ENCODE assay signal across 9 mouse cellular contexts in genomic region chr2:58029404-58029803, GRCm38 (mm10). TPM values are rescaled to one million over a fixed set of nuclear protein-coding genes. Genes with fewer than 3 reads are reported as not detected.
DNase-seq lines count a peak whose midpoint lies in the region; ATAC-seq and TF ChIP-seq lines count a peak whose summit lies in the region.
"Had no signal": no experiment of that assay in that cellular context is flagged by ENCODE, and none has a peak within 500 bp of the region (broad histone marks: within the 10 kb centered on the region; RNA-seq: fewer than 3 reads in every experiment).

No protein-coding gene starts in this region.

- 30% methylated on average over 7 of the region's 7 CpGs for WGBS in midbrain, embryonic 14.5 days
- 38% methylated on average over 7 of the region's 7 CpGs for WGBS in midbrain, embryonic 10.5 days
- 19% methylated on average over 7 of the region's 7 CpGs for WGBS in hindbrain, postnatal 0 days

- no peaks in the 10 kb centered on the region for H3K9me3 ChIP-seq in midbrain, embryonic 14.5 days (ENCODE audit: control insufficient read depth, low read length)
- no peaks in the 10 kb centered on the region for H3K9me3 ChIP-seq in midbrain, embryonic 10.5 days (replicated peaks)
- H3K9me3 ChIP-seq in hindbrain, postnatal 0 days (ENCODE audit: low read length), result no peaks in the 10 kb centered on the region

- H3K4me1 ChIP-seq in midbrain, embryonic 14.5 days (ENCODE audit: control insufficient read depth, insufficient read depth, low read length), result no peaks in the 10 kb centered on the region
- H3K4me1 ChIP-seq in midbrain, embryonic 10.5 days, result no peaks in the 10 kb centered on the region
- no peaks in the 10 kb centered on the region for H3K4me1 ChIP-seq in hindbrain, postnatal 0 days (ENCODE audit: insufficient read depth, low read length)

- H3K9ac ChIP-seq in midbrain, embryonic 14.5 days (replicated peaks; ENCODE audit: low read length), result no peak overlapping the region
- H3K9ac ChIP-seq in hindbrain, postnatal 0 days (replicated peaks; ENCODE audit: low read length), result no peak overlapping the region

- no peak overlapping the region for H3K4me2 ChIP-seq in midbrain, embryonic 14.5 days (ENCODE audit: low read length)
- no peak overlapping the region for H3K4me2 ChIP-seq in hindbrain, postnatal 0 days (ENCODE audit: low read depth, low read length)

- H3K4me3 ChIP-seq in midbrain, embryonic 14.5 days (replicated peaks; ENCODE audit: low read depth, low read length), result no peak overlapping the region
- H3K4me3 ChIP-seq in midbrain, embryonic 10.5 days, result no peak overlapping the region
- H3K4me3 ChIP-seq in hindbrain, postnatal 0 days (ENCODE audit: low read length), result no peak overlapping the region

- peak; percentile 87 for ATAC-seq in frontal cortex, adult (ENCODE audit: low TSS enrichment)
- ATAC-seq in midbrain, embryonic 14.5 days (ENCODE audit: low FRiP score, low TSS enrichment), result no peak
- peak; percentile 53; the same call in 1 of the 2 replicates for ATAC-seq in hindbrain, postnatal 0 days
- ATAC-seq in erythroblast, adult 5-6 weeks (replicated peaks; ENCODE audit: low FRiP score, poor library complexity, severe bottlenecking), result no peak

- H3K27ac ChIP-seq in midbrain, embryonic 14.5 days (replicated peaks; ENCODE audit: low read depth, low read length), result no peak overlapping the region
- H3K27ac ChIP-seq in midbrain, embryonic 10.5 days (replicated peaks), result no peak overlapping the region
- H3K27ac ChIP-seq in hindbrain, postnatal 0 days, result no peak overlapping the region

- no peaks in the 10 kb centered on the region for H3K36me3 ChIP-seq in midbrain, embryonic 14.5 days (ENCODE audit: control insufficient read depth, insufficient read depth, low read length)
- no peaks in the 10 kb centered on the region for H3K36me3 ChIP-seq in midbrain, embryonic 10.5 days
- H3K36me3 ChIP-seq in hindbrain, postnatal 0 days (ENCODE audit: insufficient read depth, low read length), result no peaks in the 10 kb centered on the region

- DNase-seq in frontal cortex, postnatal 14 days (ENCODE audit: low spot score in 2 of 2), result no peak
- peak; percentile 88 for DNase-seq in midbrain, embryonic 14.5 days
- no peak for DNase-seq in midbrain, embryonic 10.5 days (ENCODE audit: low spot score)
- peak; percentile 22 to 27 for DNase-seq in cerebellum, adult 18-20 months
- peak; percentile 90 for DNase-seq in hindbrain, postnatal 0 days (ENCODE audit: low spot score)
- DNase-seq in urinary bladder, postnatal 4 days (ENCODE audit: low spot score in 2 of 2), result no peak

- peak; percentile 79 for TF ChIP-seq CTCF in hindbrain, postnatal 0 days (IDR thresholded peaks at IDR 0.05; ENCODE audit: low read depth)

- H3K27me3 ChIP-seq in midbrain, embryonic 14.5 days (ENCODE audit: control insufficient read depth, insufficient read depth, low read length), result no peaks in the 10 kb centered on the region
- no peaks in the 10 kb centered on the region for H3K27me3 ChIP-seq in midbrain, embryonic 10.5 days (ENCODE audit: low read depth, poor library complexity, severe bottlenecking)
- H3K27me3 ChIP-seq in hindbrain, postnatal 0 days (ENCODE audit: insufficient read depth, low read length), result no peaks in the 10 kb centered on the region

RNA-seq across cellular contexts. Expression of gene Ermn, which starts 23.3 kb away (rescaled TPM):
- polyA plus RNA-seq in midbrain, embryonic 14.5 days (2014; fragmentation: Nextera tagmentation; extraction: Ambion mirVana), result 0.27 and 0.47 TPM in 2 replicates
- 0.11 and 0.25 TPM in 2 replicates for polyA plus RNA-seq in midbrain, embryonic 10.5 days (2016; fragmentation: Nextera tagmentation; extraction: Ambion mirVana)
- total RNA-seq in hindbrain, postnatal 0 days (2014; rRNA removed), result 0.21 and 0.32 TPM in 2 replicates
- polyA plus RNA-seq in hindbrain, postnatal 0 days (2015; fragmentation: Nextera tagmentation; extraction: Ambion mirVana), result 0.34 and 0.52 TPM in 2 replicates
- not detected in 2 replicates for total RNA-seq in erythroblast, adult 5-6 weeks (2015; ENCODE audit: low replicate concordance)
- 0.14 and 0.34 TPM in 2 replicates for total RNA-seq in erythroblast, adult 5-6 weeks (2017; ENCODE audit: low replicate concordance)
- polyA plus RNA-seq: intestine, embryonic 14.5 days had no signal

RNA-seq across cellular contexts. Expression of gene Galnt5, which starts 31.7 kb away (rescaled TPM):
- 0.05 TPM in 1 of 2 replicates, not detected in the other for polyA plus RNA-seq in midbrain, embryonic 14.5 days (2014; fragmentation: Nextera tagmentation; extraction: Ambion mirVana)
- 0.12 and 0.19 TPM in 2 replicates for polyA plus RNA-seq in midbrain, embryonic 10.5 days (2016; fragmentation: Nextera tagmentation; extraction: Ambion mirVana)
- 0.10 and 0.14 TPM in 2 replicates for total RNA-seq in hindbrain, postnatal 0 days (2014; rRNA removed)
- 0.08 and 0.15 TPM in 2 replicates for polyA plus RNA-seq in hindbrain, postnatal 0 days (2015; fragmentation: Nextera tagmentation; extraction: Ambion mirVana)
- not detected in 2 replicates for total RNA-seq in erythroblast, adult 5-6 weeks (2015; ENCODE audit: low replicate concordance)
- 0.28 TPM in 1 of 2 replicates, not detected in the other for total RNA-seq in erythroblast, adult 5-6 weeks (2017; ENCODE audit: low replicate concordance)

Comparison
In these comparisons a context has a peak if more than half of its experiments do, and no peak if none do; other contexts are left out.
1. DNase-seq: peak in midbrain, embryonic 14.5 days (single experiment), cerebellum, adult 18-20 months (2 of 2) and hindbrain, postnatal 0 days (single experiment); none in frontal cortex, postnatal 14 days (0 of 2), midbrain, embryonic 10.5 days (single experiment) and urinary bladder, postnatal 4 days (0 of 2).
2. ATAC-seq: peak in frontal cortex, adult (single experiment) and hindbrain, postnatal 0 days (single experiment); none in midbrain, embryonic 14.5 days (single experiment) and erythroblast, adult 5-6 weeks (single experiment).